Mouse (Mus musculus) stomach, postnatal 0 days (tissue): ENCODE data around the gene Pcnx2.

Source experiments
- CTCF ChIP-seq: IDR thresholded peaks from 2 replicates; pipeline ENCODE4 v1.5.1; 2016; ENCODE audit warnings: antibody characterized with exemption, low read depth, mild to moderate bottlenecking, moderate library complexity
- EP300 ChIP-seq: optimal IDR thresholded peaks from 2 replicates; pipeline ENCODE3; 2016; ENCODE audit warnings: antibody characterized with exemption

- TF ChIP-seq CTCF (no peak), EP300 (no peak)
These were observed 153.1 kb downstream of the Pcnx2 start for GRCm38 (mm10) chr8:125744914-125745576.
